Mouse (Mus musculus) embryo, embryonic 9.5 days (tissue): ENCODE measurements around the gene Foxc1.

Experiments
- DNase-seq: peaks from one replicate; pipeline ENCODE4 v3.0.0-alpha.2; 2017; ENCODE audit errors: extremely low spot score

Foxc1 gene

GRCm38 (mm10) chr13:31835802-31836201, 29.4 kb downstream of the Foxc1 start:
- DNase-seq: no peak

- DNase-seq: no peak
Measured at GRCm38 (mm10) chr13:31849258-31849971, 43.0 kb downstream of the Foxc1 start.

- DNase-seq: no peak
Measured at GRCm38 (mm10) chr13:31853564-31853963, 47.1 kb downstream of the Foxc1 start.

- DNase-seq: no peak
Measured at GRCm38 (mm10) chr13:31854000-31854399, 47.6 kb downstream of the Foxc1 start.

GRCm38 (mm10) chr13:31860200-31860599, 53.8 kb downstream of the Foxc1 start:
- DNase-seq: no peak
